Mouse (Mus musculus) testis, adult 2 months (tissue): ENCODE results near the gene Stat6.

Experiments used
- CTCF ChIP-seq: fragments of 200-500 bp; IDR thresholded peaks from 2 replicates; pipeline ENCODE4 v1.5.1; 2012; ENCODE audit warnings: low read depth, mild to moderate bottlenecking, inconsistent platforms, low read length, moderate library complexity; ENCODE audit not compliant: control insufficient read depth, insufficient read depth, insufficient replicate concordance
- POLR2A ChIP-seq: fragments of 200-500 bp; IDR thresholded peaks from 2 replicates; pipeline ENCODE4 v1.6.1; 2012; ENCODE audit warnings: low read depth, mild to moderate bottlenecking, inconsistent platforms, low read length, moderate library complexity; ENCODE audit not compliant: control insufficient read depth

GRCm38 (mm10) chr10:127659551-127659950 is 16.8 kb downstream of the Stat6 start:
- TF ChIP-seq CTCF (no peak), POLR2A (no peak)
